Mouse (Mus musculus): ENCODE results near the gene Tspyl4.
A peak's percentile ranks its signal among the peaks of the same experiment; 100 is the strongest.
"Not testable (repeated sequence)": the region's sequence is repeated elsewhere in the genome, so short reads cannot be mapped to it uniquely, and the experiment has no call there.

Gene Tspyl4

GRCm38 (mm10) chr10:34297299-34297979, at the start of gene Tspyl4:
Gene Tspyl4, plus strand, starts transcription at chr10:34297442.
- peak; percentile 82 for DNase-seq (ENCODE audit: low spot score)

GRCm38 (mm10) chr10:34247757-34248156, 49.5 kb upstream of the Tspyl4 start:
- no peak for DNase-seq (ENCODE audit: low spot score)

GRCm38 (mm10) chr10:34249594-34249993, 47.6 kb upstream of the Tspyl4 start:
- no peak for DNase-seq (ENCODE audit: low spot score)

GRCm38 (mm10) chr10:34252833-34253232, 44.4 kb upstream of the Tspyl4 start:
- DNase-seq (ENCODE audit: low spot score) = not testable (repeated sequence)

- no peak for DNase-seq (ENCODE audit: low spot score)
Observed at GRCm38 (mm10) chr10:34265106-34265505, 32.1 kb upstream of the Tspyl4 start.

GRCm38 (mm10) chr10:34267312-34268070, 29.8 kb upstream of the Tspyl4 start:
- no peak for DNase-seq (ENCODE audit: low spot score)

- no peak for DNase-seq (ENCODE audit: low spot score)
Observed at GRCm38 (mm10) chr10:34271681-34272080, 25.6 kb upstream of the Tspyl4 start.

- DNase-seq (ENCODE audit: low spot score) = peak; percentile 77
Observed at GRCm38 (mm10) chr10:34280591-34281175, 16.6 kb upstream of the Tspyl4 start.

- peak; percentile 45 for DNase-seq (ENCODE audit: low spot score)
Observed at GRCm38 (mm10) chr10:34281211-34281961, 15.9 kb upstream of the Tspyl4 start.

GRCm38 (mm10) chr10:34281962-34282388, 15.3 kb upstream of the Tspyl4 start, which contains the start of gene Tspyl1:
Gene Tspyl1, plus strand, starts transcription at chr10:34282190.
- peak; percentile 98 for DNase-seq (ENCODE audit: low spot score)

GRCm38 (mm10) chr10:34282420-34283238, 14.6 kb upstream of the Tspyl4 start:
- DNase-seq (ENCODE audit: low spot score) = peak; percentile 26

GRCm38 (mm10) chr10:34296911-34297298, 337 bp upstream of the Tspyl4 start:
- DNase-seq (ENCODE audit: low spot score) = no peak

GRCm38 (mm10) chr10:34297980-34298753, 925 bp downstream of the Tspyl4 start:
- no peak for DNase-seq (ENCODE audit: low spot score)

- no peak for DNase-seq (ENCODE audit: low spot score)
Observed at GRCm38 (mm10) chr10:34300368-34300767, 3.1 kb downstream of the Tspyl4 start.

GRCm38 (mm10) chr10:34307070-34307469, 9.8 kb downstream of the Tspyl4 start:
- no peak for DNase-seq (ENCODE audit: low spot score)

GRCm38 (mm10) chr10:34309915-34310685, 12.9 kb downstream of the Tspyl4 start:
- DNase-seq (ENCODE audit: low spot score) = no peak

GRCm38 (mm10) chr10:34312536-34312935, 15.3 kb downstream of the Tspyl4 start:
- DNase-seq (ENCODE audit: low spot score) = no peak

GRCm38 (mm10) chr10:34316571-34317216, 19.5 kb downstream of the Tspyl4 start:
- DNase-seq (ENCODE audit: low spot score) = no peak

- DNase-seq (ENCODE audit: low spot score) = no peak
Observed at GRCm38 (mm10) chr10:34317217-34317606, 20.0 kb downstream of the Tspyl4 start.
